Mouse (Mus musculus): Measurements from ENCODE around the gene Tubd1. TPM values are rescaled to one million over a fixed set of nuclear protein-coding genes. Genes with fewer than 3 reads are reported as not detected.

Tubd1 gene
- total and polyA plus RNA-seq, 2 experiments from 2014 or later = 2.6 to 6.4 TPM

DNA sequence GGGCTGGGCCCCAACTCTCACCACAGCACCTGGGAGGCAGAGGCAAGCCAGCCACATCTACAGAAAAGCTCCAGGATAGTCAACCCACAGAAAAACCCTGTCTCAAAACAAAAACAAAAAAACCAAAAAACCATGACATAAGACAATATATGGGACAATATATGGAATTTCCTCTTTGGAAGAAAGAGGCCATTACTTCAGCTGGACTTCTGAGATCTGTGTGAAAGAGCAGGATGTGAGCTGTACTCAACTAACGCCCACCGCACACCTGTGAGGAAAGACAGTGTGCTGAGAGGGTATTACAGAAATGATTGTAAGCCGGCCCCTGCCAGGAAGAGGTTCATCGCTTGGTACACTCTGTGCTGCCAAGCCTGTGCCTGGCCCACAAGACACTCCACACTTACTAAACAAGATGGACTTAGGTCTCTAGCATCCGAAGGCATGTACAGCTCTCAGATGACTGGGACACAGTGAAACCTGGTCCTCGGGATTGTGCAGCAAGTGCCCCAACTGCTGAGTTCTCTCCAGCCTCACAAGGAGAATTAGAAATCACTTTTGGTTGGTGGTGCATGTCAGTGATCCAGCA is 28.9 kb downstream of the Tubd1 start:
- ATAC-seq (no peak), DNase-seq (ENCODE audit: low spot score) (no peak)
- Histone ChIP-seq H3K27me3 (ENCODE audit: insufficient read depth, low read length) (no peaks in the 10 kb centered on the region), H3K4me2 (ENCODE audit: low read depth, low read length) (no peak overlapping the region), H3K27ac (no peak overlapping the region), H3K9ac (replicated peaks; ENCODE audit: low read length) (no peak overlapping the region), H3K9me3 (ENCODE audit: low read length) (no peaks in the 10 kb centered on the region), H3K4me3 (ENCODE audit: low read length) (no peak overlapping the region), H3K36me3 (ENCODE audit: insufficient read depth, low read length) (no peaks in the 10 kb centered on the region), H3K4me1 (ENCODE audit: insufficient read depth, low read length) (no peaks in the 10 kb centered on the region)
- TF ChIP-seq CTCF (IDR thresholded peaks at IDR 0.05; ENCODE audit: low read depth) = no peak
- 90% methylated on average over 6 of the region's 6 CpGs for WGBS

DNA sequence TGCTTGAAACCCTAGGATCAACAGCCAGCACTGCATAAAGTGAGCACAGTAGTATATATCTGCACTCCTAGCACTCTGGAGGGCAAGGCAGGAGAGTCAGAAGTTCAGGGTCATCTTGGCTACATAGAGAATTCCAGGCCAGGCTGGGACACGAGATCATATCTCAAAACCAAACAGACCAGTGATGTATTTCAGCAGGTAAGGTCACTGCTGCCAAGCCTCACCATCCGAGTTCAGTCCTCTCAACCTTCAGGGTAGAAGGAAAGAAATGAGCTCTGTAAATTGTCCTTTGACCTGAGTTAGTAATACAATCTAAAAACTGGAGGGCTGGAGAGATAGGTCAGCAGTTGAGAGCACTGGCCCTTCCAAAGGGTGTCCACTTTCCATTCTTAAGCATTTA is 29.6 kb downstream of the Tubd1 start:
- Histone ChIP-seq H3K4me3 (ENCODE audit: low read length) (no peak overlapping the region), H3K4me1 (ENCODE audit: insufficient read depth, low read length) (0 out of 2 replicates have a peak, but pooled peaks cover 1% of the 10 kb centered on the region), H3K9ac (replicated peaks; ENCODE audit: low read length) (no peak overlapping the region), H3K27me3 (ENCODE audit: insufficient read depth, low read length) (no peaks in the 10 kb centered on the region), H3K4me2 (ENCODE audit: low read depth, low read length) (no peak overlapping the region), H3K27ac (no peak overlapping the region), H3K36me3 (ENCODE audit: insufficient read depth, low read length) (no peaks in the 10 kb centered on the region), H3K9me3 (ENCODE audit: low read length) (no peaks in the 10 kb centered on the region)
- ATAC-seq = no peak
- no peak for DNase-seq (ENCODE audit: low spot score)
- WGBS = 87% methylated on average over 2 of the region's 2 CpGs
- TF ChIP-seq CTCF (IDR thresholded peaks at IDR 0.05; ENCODE audit: low read depth) = no peak

DNA sequence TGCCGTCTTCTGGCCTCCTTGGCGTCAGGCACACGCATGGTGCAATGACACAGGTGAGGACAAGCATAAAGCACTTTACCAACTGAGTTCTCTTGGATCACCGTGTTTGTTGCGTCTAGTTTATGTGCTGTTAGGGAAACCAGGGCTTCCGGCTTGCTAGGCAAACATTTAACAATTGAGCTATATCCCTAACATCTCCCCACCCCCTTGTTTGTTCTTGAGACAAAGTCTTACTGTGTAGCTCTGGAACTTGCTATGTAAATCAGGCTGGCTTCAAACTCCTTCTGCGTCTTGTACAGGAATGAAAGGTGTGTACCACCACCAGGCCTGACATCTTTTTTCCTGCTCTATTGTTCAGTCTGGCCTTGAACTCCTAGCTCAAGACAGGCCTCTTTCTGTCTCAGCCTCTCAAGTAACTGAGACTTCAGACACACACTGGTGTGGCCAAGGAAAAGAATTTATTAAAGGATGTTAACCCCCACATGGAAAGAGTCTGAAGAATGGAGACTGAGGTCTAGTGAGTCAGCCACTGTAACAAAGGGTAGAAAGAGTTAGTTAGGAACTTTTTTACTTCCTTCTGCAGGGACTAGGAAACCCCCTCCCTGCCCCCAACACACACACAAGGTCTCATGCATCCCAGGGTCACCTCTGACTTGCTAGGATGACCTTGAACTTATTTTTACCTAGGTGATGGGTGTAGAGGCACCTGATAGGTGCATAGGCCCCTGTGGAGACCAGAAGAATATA is 31.0 kb downstream of the Tubd1 start:
- H3K9ac ChIP-seq (replicated peaks; ENCODE audit: low read length) = no peak overlapping the region
- WGBS = 82% methylated on average over 7 of the region's 7 CpGs
- H3K36me3 ChIP-seq (ENCODE audit: insufficient read depth, low read length) = no peaks in the 10 kb centered on the region
- H3K4me1 ChIP-seq (ENCODE audit: insufficient read depth, low read length) = 0 out of 2 replicates have a peak, but pooled peaks cover 3% of the 10 kb centered on the region
- ATAC-seq (no peak), DNase-seq (ENCODE audit: low spot score) (no peak)
- no peaks in the 10 kb centered on the region for H3K27me3 ChIP-seq (ENCODE audit: insufficient read depth, low read length)
- TF ChIP-seq CTCF (IDR thresholded peaks at IDR 0.05; ENCODE audit: low read depth) = no peak
- no peak overlapping the region for H3K27ac ChIP-seq
- H3K9me3 ChIP-seq (ENCODE audit: low read length) = no peaks in the 10 kb centered on the region
- H3K4me2 ChIP-seq (ENCODE audit: low read depth, low read length) = no peak overlapping the region
- H3K4me3 ChIP-seq (ENCODE audit: low read length) = no peak overlapping the region

DNA sequence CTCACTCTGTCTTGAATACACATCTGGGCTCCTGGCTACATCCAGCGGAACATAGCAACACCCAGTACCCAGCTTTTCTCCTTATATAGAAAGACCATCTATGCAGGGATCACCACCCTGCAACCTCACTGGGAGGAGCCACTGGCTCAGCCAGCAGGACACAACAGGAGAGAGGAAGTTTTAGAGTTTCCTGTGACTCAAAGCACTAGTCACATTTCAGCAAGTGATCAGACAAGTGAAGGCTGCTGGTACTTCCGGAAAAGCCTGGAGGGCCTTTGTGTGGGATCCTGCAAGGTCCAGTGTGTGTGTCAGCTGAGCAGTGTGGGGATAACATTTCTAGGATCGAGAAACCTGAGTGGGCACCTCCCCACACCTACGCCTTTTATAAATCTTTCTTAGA is 32.4 kb downstream of the Tubd1 start:
- H3K36me3 ChIP-seq (ENCODE audit: insufficient read depth, low read length) = no peaks in the 10 kb centered on the region
- no peaks in the 10 kb centered on the region for H3K27me3 ChIP-seq (ENCODE audit: insufficient read depth, low read length)
- H3K9ac ChIP-seq (replicated peaks; ENCODE audit: low read length) = no peak overlapping the region
- no peak for ATAC-seq
- TF ChIP-seq CTCF (IDR thresholded peaks at IDR 0.05; ENCODE audit: low read depth) = no peak
- WGBS = 79% methylated on average over 4 of the region's 4 CpGs
- H3K4me1 ChIP-seq (ENCODE audit: insufficient read depth, low read length) = 0 out of 2 replicates have a peak, but pooled peaks cover 3% of the 10 kb centered on the region
- DNase-seq (ENCODE audit: low spot score) = no peak
- H3K4me3 ChIP-seq (ENCODE audit: low read length) = no peak overlapping the region
- H3K27ac ChIP-seq = 0 out of 2 replicates have a peak overlapping the region, but pooled peaks have one; percentile 36
- H3K9me3 ChIP-seq (ENCODE audit: low read length) = no peaks in the 10 kb centered on the region
- no peak overlapping the region for H3K4me2 ChIP-seq (ENCODE audit: low read depth, low read length)

DNA sequence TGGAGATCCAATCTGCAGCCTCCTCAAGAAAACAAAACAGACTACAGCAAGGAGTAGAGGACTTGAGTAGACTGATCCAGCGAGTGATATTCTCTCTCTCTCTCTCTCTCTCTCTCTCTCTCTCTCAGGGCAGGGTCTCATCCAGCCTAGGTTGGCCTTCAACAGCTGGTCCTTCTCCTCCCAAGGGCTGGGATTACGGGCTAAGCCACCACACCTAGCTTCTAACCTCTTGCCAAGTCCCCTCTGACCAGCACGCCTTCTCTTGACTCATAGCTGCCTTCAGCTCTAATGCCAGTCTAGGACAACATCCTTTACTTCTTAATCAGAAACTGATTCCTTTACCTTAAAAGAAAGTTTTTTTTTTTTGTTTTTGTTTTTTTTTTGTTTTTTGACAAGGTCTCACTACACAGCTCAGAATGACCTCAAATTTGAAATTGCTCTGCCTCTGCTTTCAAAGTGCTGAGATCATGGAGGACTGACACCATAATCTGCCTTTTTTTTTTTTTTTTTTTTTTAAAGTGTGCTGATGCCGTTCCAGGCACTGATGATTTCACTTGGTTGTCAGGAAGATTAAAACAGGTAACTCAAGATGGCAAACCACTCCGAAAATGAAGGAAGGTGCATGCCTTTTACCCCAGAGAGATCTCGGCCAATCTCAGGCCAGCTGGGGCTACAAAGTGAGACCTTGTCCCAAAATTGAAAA is 33.5 kb downstream of the Tubd1 start:
- H3K9ac ChIP-seq (replicated peaks; ENCODE audit: low read length) = no peak overlapping the region
- 0 out of 2 replicates have a peak, but pooled peaks cover 3% of the 10 kb centered on the region for H3K4me1 ChIP-seq (ENCODE audit: insufficient read depth, low read length)
- ATAC-seq (no peak), DNase-seq (ENCODE audit: low spot score) (no peak)
- H3K36me3 ChIP-seq (ENCODE audit: insufficient read depth, low read length) = no peaks in the 10 kb centered on the region
- H3K27me3 ChIP-seq (ENCODE audit: insufficient read depth, low read length) = no peaks in the 10 kb centered on the region
- H3K9me3 ChIP-seq (ENCODE audit: low read length) = no peaks in the 10 kb centered on the region
- H3K4me3 ChIP-seq (ENCODE audit: low read length) = no peak overlapping the region
- peak overlapping the region; percentile 41; the same call in 1 of the 2 replicates for H3K27ac ChIP-seq
- no peak for TF ChIP-seq CTCF (IDR thresholded peaks at IDR 0.05; ENCODE audit: low read depth)
- H3K4me2 ChIP-seq (ENCODE audit: low read depth, low read length) = no peak overlapping the region
- WGBS = 80% methylated on average over 6 of the region's 6 CpGs

DNA sequence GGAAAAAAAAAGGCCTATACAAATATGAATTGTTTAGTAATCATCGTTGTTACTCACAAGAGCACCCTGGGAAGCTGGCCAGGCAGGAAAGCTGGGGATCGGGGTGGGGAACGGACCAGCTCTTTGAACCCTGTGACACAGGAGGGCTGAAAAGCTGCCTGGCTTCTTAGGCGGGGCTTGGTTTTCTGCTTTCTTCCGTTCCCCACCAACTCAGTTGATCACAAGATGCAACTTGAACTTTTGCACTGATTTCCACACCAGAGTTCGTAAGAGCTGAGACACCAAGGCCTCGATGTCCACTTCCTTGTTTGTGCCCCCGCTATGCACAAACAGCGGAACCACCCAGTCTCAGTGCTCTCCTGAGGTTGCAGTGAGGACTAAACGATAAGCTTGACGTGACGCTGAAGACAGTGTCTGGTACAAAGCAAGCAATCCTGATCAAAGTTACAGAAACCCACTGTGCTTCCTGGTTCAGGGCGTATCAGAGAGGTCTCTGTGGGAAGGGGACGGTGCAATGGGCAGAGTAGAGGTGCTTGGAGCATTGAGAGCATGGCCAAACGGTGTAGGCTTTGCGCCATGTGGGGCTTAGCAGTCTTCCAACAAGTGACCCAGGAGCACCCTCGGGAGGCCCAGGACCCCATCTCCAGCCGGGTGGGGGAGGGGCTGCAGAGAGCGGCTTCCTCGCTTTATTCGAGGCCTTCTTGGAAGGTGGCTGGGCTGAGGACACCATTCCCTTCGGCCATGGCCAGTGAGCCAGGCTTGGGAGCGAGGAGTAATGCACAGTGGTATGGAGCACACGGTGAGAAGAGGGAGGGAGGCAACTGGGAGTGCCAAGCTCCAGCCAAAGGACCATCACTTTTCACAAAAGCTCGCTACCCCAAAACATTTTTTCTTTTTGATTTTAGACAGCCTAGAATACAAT is 34.3 kb downstream of the Tubd1 start:
- no peak for TF ChIP-seq CTCF (IDR thresholded peaks at IDR 0.05; ENCODE audit: low read depth)
- H3K27me3 ChIP-seq (ENCODE audit: insufficient read depth, low read length) = no peaks in the 10 kb centered on the region
- 0 out of 2 replicates have a peak, but pooled peaks cover 3% of the 10 kb centered on the region for H3K4me1 ChIP-seq (ENCODE audit: insufficient read depth, low read length)
- peak overlapping the region; percentile 41; the same call in 1 of the 2 replicates for H3K27ac ChIP-seq
- no peaks in the 10 kb centered on the region for H3K9me3 ChIP-seq (ENCODE audit: low read length)
- ATAC-seq = no peak
- no peak overlapping the region for H3K4me2 ChIP-seq (ENCODE audit: low read depth, low read length)
- DNase-seq (ENCODE audit: low spot score) = no peak
- no peaks in the 10 kb centered on the region for H3K36me3 ChIP-seq (ENCODE audit: insufficient read depth, low read length)
- H3K9ac ChIP-seq (replicated peaks; ENCODE audit: low read length) = no peak overlapping the region
- WGBS = 75% methylated on average over 25 of the region's 25 CpGs
- H3K4me3 ChIP-seq (ENCODE audit: low read length) = no peak overlapping the region

Data from hindbrain, postnatal 0 days (tissue).